Mouse (Mus musculus): ENCODE data around the gene Fat4.

- no peak for TF ChIP-seq CTCF (IDR thresholded peaks at IDR 0.05; ENCODE audit: borderline replicate concordance, insufficient read depth, low read length)
- TF ChIP-seq POLR2A (IDR thresholded peaks at IDR 0.05; ENCODE audit: low read depth, low read length): no peak
Measured at GRCm38 (mm10) chr3:39048304-39048667, 161.5 kb downstream of the Fat4 start.
